Mouse (Mus musculus): ENCODE measurements at regions not wholly inside any gene's neighbourhood (a gene's known extent, or its start where the extent isn't known, plus 50 kb on each side); places are given as distances from the start of the nearest gene placed in this dataset.

- DNase-seq (ENCODE audit: low read depth, low spot score) = no peak
These were observed 169.8 kb downstream of the Diras2 start for GRCm38 (mm10) chr13:52361177-52361846.

- no peak for DNase-seq (ENCODE audit: low read depth, low spot score)
These were observed 168.8 kb downstream of the Diras2 start for GRCm38 (mm10) chr13:52362266-52362665.

- no peak for DNase-seq (ENCODE audit: low read depth, low spot score)
These were observed 161.2 kb downstream of the Diras2 start for GRCm38 (mm10) chr13:52369851-52370250.

GRCm38 (mm10) chr13:52371986-52372385 is 159.1 kb downstream of the Diras2 start:
- no peak for DNase-seq (ENCODE audit: low read depth, low spot score)

- no peak for DNase-seq (ENCODE audit: low read depth, low spot score)
These were observed 156.3 kb downstream of the Diras2 start for GRCm38 (mm10) chr13:52374781-52375180.

GRCm38 (mm10) chr13:52378236-52378635 is 152.8 kb downstream of the Diras2 start:
- DNase-seq (ENCODE audit: low read depth, low spot score) = no peak

- no peak for DNase-seq (ENCODE audit: low read depth, low spot score)
These were observed 141.8 kb downstream of the Diras2 start for GRCm38 (mm10) chr13:52389271-52389670.

GRCm38 (mm10) chr13:52395786-52396185 is 135.3 kb downstream of the Diras2 start:
- DNase-seq (ENCODE audit: low read depth, low spot score) = no peak

- DNase-seq (ENCODE audit: low read depth, low spot score) = no peak
These were observed 132.7 kb downstream of the Diras2 start for GRCm38 (mm10) chr13:52398344-52398743.

GRCm38 (mm10) chr13:52399143-52399542 is 131.9 kb downstream of the Diras2 start:
- no peak for DNase-seq (ENCODE audit: low read depth, low spot score)

GRCm38 (mm10) chr13:52403805-52404204 is 127.3 kb downstream of the Diras2 start:
- DNase-seq (ENCODE audit: low read depth, low spot score) = no peak

- no peak for DNase-seq (ENCODE audit: low read depth, low spot score)
These were observed 114.8 kb downstream of the Diras2 start for GRCm38 (mm10) chr13:52416301-52416700.

- DNase-seq (ENCODE audit: low read depth, low spot score) = no peak
These were observed 108.6 kb downstream of the Diras2 start for GRCm38 (mm10) chr13:52422456-52422855.

GRCm38 (mm10) chr13:52428527-52428926 is 102.6 kb downstream of the Diras2 start:
- DNase-seq (ENCODE audit: low read depth, low spot score) = no peak

GRCm38 (mm10) chr13:52436756-52437155 is 94.3 kb downstream of the Diras2 start:
- DNase-seq (ENCODE audit: low read depth, low spot score) = no peak

- no peak for DNase-seq (ENCODE audit: low read depth, low spot score)
These were observed 85.6 kb downstream of the Diras2 start for GRCm38 (mm10) chr13:52445513-52445912.

- DNase-seq (ENCODE audit: low read depth, low spot score) = no peak
These were observed 82.2 kb downstream of the Diras2 start for GRCm38 (mm10) chr13:52448902-52449301.

GRCm38 (mm10) chr13:52451486-52451885 is 79.6 kb downstream of the Diras2 start:
- no peak for DNase-seq (ENCODE audit: low read depth, low spot score)

- DNase-seq (ENCODE audit: low read depth, low spot score) = no peak
These were observed 78.8 kb downstream of the Diras2 start for GRCm38 (mm10) chr13:52452291-52452690.
